Mouse (Mus musculus) heart, postnatal 14 days (tissue): ENCODE results near the gene Cblb. TPM values are rescaled to one million over a fixed set of nuclear protein-coding genes. Genes with fewer than 3 reads are reported as not detected.
A peak's percentile ranks its signal among the peaks of the same experiment; 100 is the strongest.

ENCODE experiments used
- DNase-seq, 2 experiments: peaks; one replicate each; pipeline ENCODE4 v3.0.0; 2021 to 2022
- intact Hi-C: fragments of 180-260 bp; cut with DNase I; formaldehyde crosslinking; loops from one replicate; pipeline ENCODE4 v1.15.1; 2025
- total RNA-seq, 2 experiments: library from RNA; stranded (reverse); gene quantifications; 2 replicates each; pipeline ENCODE4 v1.2.3; 2021

The Cblb gene
- total RNA-seq, 2 experiments from 2014 or later: 17.5 to 17.7 TPM

DNA sequence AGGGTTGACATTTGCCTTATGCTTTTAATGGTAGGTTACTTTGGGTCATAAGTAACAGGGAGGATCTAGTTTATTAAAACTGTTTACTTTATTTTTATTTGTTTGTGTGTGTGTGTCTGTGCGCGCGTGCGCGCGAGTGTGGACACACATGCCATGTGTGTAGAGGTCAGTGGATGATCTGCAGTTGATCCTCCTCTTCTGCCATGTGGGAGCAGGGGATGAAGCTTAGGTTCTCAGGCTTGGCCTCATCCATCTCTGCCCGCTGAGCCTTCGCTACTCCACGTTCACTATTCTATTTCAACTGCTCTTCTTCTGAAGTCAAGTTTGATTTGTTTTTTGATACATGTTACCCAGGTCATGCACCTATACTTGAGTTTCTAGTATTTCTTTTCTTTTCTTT is 73.6 kb downstream of the Cblb start:
- intact Hi-C loops: no loop called here
- no peak for DNase-seq

DNA sequence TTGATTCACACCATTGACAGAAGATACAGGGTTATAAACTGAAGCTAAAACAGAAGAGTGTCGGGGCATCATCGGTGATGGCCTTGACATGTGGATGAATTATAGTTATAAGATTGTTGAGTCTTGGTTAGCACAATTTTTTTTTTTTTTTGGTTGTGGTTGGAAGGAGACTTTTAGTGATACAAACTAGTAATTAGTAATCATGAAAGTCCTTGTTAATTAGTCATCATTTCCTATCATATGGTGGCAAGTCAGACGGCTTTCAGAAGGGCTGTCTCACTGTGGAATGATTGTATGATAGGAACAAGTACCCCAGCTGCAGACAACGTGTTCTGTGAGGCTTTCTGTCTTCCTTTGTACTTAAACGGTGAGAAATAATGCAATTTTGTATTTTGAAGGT is 76.8 kb downstream of the Cblb start:
- DNase-seq: no peak
- intact Hi-C loops: no loop called here

DNA sequence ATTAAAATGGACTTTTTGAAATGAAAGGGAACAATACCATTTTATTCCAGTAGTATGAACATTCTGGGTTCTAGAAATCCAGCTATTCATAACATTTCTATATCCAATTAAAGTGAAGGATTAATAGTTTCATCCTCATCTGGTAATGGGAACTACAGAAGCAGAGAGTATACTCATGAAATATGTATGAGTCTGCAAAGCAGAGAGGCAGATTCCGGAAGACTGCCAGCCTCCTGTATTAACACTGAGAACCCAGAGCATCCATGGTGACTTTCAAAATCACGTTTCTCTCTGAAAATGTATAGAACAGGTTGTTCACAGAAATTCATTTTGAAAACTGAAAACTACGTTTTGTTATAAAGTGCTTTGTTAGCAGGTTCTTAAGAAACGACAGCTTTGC is 83.4 kb downstream of the Cblb start:
- no peak for DNase-seq
- intact Hi-C loops: no loop called here

DNA sequence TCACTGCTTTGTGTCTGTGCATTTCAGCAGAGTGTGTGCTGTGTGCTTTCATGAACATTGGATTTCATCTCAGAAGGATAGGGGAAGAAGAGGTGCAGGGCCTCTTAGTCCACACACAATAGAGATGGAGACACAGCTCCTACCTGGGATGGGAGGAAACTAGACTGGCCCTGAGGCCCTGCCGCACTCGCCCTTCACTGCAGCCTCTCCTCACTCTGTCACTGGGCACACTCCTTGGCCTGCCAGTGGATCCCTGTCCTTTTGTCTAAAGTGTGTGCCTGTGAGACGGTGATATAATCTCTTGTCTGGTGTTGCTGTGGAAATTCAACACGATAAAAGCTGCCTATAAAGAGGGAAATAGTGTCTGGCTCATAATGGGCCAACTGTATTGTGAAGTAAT is 88.0 kb downstream of the Cblb start:
- no peak for DNase-seq
- intact Hi-C loops: no loop called here

DNA sequence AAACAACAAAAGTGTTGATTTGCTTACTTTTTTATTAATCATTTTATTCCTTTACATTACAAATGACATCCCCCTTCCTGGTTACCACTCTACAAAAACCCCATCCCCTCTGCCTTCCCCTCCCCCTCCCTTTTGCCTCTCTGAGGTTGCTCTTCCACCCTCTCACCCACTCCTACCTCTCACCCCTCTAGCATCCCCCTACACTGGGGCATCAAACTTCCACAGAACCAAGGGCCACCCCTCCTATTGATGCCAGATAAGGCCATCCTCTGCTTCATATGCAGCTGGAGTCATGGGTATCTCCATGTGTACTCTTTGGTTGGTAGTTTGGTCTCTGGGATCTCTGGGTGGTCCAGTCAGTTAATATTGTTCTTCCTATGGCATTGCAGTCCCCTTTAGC is 93.9 kb downstream of the Cblb start:
- DNase-seq: no peak
- intact Hi-C loops: no loop called here

DNA sequence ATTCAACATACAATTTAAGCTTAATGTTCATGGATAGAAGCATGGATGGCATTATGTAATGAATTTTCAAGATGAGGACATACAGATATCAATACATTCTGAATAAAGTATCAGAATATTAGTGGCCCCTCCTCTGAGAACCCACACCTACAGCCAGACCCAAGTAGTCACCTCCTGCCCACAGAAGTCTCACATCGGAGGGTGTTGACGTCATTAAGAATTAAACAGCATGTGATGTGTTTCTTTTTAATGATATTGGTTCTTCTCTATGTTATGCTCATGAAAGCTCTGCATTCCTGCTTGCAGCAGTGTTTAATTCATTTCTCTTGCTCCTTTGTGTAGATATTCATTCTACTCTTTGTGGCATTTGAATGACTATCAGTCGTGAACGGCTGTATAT is 94.9 kb downstream of the Cblb start:
- intact Hi-C loops: no loop called here
- DNase-seq: no peak

DNA sequence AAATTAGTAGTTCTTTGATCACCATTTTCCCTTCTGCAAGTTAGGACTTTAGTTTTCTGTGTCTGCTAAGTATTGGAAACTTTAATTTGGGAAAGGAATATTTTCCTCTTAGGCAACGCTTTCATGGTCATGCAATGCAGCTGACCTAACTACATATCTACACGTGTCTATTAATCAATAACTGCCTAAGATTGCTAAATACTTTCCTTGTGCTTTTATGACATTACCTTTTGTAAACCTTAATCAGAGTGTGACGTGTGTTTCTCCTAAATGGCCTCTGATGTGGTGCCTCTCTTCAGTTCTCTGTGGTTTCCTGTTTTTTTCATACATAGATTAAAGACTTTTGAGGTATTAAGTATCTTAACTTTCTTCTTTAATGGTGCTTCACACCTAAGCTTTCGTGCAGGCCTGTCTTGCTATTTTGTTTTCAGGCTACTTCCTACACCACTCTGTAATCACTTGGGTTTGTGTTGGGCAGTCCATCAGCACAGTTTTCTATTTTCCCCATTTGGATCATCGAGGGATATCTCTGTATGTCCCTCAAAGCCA is 98.4 kb downstream of the Cblb start:
- intact Hi-C loops: no loop called here
- DNase-seq: no peak

DNA sequence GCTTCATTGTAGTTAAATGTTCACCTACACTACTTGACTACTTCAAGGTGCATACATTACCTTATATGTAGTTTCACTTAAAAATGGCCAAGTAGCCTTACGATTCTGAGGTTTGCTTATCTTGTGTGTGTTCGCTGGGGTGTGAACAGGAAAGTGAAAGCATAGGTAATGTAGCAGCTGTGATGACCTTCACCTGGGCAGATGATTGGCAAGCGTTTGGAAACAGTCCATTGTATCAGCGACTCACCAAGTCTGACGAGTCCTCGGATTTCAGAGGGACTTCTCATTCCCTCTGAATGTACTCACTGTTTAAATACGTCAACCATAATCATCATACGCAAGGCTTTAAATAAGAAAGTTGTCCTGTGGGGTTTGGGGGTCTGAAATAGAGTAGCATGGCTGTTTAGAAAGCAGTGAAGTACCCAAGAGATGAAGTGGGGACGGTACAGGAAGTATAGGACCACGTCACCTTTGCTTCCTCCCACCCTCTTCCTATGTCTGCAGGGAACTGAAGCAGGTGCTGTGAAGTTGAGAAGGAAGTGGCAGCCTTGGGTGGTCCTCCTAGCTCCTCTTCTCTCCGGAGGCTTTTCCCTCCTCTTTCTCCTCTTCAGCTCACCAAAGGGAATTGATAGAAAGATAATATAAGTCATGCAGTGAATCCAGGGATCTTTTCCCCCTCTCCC is 101.9 kb downstream of the Cblb start:
- intact Hi-C loops: no loop called here
- DNase-seq: no peak

DNA sequence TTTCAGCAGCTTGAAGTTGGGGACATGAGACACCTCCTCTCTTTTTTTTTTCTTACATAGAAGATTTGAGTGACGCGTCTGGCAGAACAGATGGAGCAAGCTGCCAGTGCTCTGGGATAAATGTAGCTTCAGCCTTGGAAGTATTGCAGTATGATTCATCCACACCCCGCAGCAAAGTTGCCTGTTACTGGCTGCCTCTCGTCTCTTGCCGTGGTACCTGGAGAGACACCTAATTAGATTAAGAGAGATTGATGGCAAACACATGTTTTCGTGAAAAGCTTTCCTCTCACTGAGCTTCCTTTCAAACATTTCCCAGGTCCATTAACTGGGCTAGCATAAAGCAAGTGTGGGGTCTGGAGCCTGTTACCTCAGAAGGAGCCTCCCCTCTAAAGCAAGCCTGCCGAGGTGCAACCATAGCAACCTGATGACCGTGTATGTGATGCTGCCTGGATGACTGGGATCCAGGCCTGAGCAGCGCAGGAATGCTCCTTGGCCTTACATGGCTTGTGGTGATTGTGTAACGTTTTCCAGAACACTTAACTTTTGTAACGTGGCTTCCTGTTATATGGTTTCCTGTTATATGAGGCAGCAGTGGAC is 103.7 kb downstream of the Cblb start:
- intact Hi-C loops: no loop called here
- peak; percentile 35 to 48 for DNase-seq

DNA sequence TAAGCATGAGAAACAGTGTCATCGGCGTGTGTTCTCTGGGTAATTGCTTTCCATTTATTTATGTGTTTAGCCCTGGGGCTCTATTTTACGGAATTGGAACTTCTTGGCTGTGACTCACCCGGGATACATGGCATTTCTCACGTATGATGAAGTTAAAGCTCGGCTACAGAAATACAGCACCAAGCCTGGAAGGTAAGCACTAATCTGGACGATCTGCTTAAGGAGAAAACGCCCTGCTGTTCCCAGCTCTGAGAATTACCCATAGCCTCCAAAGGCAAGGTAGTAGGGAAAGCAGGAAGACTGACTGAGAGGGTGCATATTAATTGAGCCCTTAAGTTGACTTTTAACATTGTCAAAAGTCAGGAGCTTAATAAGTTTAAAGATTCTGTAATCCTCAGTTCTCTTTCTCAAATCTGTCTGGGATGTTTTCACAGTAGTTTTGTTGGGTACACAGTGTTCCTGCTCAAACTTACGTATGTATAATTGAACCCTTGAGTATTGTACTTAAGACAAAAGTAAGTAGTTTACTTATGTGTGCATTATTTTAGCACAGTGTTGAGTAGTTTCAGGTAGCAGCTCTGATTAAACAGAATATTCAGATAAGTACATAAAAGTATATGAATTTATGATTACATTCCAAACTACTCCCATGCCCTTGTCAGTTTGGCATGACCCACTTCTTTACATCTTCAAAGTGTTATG is 104.8 kb downstream of the Cblb start:
- no peak for DNase-seq
- intact Hi-C loops: no loop called here

DNA sequence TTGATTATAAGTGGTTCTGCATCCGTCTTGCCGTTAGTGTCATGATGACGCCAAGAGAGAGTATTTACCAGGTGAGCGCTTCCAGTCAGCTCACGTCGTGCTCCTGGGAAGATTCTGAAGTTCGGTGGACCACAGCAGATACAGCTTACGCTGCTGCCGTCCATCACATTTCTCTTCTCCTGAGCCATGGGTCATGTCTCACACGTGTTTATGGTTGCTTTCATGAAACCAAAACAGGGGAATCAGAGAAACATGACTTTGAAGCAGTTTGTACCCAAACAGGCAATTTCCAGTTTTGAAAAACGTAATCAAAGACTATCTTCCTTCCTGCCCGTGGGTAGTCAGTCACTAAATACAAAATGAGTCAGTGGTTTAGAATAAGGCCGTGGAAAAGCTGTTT is 112.1 kb downstream of the Cblb start:
- intact Hi-C loops: no loop called here
- no peak for DNase-seq

DNA sequence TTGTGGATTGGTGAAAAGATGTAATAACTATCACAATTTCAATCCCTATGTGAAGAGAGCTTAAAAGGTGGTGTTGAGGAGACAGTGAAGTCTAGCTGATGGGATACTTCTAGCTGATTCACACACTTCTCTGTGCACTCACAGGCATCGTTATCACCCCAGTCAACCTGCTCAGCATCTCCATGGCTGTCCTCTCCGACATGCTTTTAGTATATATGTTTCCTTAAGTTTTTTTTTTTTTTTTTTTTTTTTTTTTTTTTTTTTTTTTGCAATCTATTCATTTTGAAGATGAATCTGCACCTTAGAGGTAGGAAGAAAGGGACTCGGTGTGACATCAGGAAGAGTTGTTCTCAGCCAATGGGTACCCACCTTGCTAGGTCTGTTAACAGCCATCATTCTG is 112.8 kb downstream of the Cblb start:
- intact Hi-C loops: no loop called here
- no peak for DNase-seq

DNA sequence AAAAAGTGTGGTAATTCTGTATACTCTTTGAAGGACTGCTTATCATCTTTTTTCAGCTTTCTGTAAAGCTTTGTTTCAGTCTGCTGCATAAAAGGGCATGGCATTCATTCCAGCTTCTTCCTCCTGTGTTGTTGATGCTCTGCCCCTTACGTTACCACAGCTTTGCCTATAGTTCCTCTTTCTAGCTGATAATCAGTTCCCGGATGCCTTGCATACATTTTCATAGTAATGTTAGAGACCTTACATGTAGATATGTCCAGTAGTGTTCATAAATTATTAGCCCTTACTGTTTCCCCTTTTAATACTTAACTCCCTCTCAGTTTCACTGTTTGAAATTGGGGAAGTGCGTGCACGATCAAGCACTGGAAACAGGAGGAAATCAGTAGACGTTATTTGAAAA is 113.8 kb downstream of the Cblb start:
- intact Hi-C loops: no loop called here
- no peak for DNase-seq

DNA sequence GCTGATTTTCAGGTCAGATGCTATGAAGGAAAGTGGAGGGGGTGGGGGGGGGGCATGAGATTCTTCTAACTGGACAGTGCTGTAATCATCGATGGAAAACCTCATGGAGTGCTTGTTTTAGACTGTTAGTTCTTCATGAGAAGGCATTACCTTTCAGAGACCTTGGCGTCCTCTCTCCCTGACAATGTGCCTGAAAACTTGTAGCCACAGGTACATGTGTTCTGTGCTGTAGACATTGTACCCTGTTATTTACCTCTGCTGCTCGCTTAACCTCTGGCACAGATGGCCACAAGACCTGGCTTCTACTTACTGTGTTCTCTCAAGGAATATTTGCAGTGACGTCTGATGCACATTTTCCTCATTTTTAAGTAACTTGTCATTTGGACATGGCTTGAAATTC is 114.5 kb downstream of the Cblb start:
- intact Hi-C loops: no loop called here
- no peak for DNase-seq

DNA sequence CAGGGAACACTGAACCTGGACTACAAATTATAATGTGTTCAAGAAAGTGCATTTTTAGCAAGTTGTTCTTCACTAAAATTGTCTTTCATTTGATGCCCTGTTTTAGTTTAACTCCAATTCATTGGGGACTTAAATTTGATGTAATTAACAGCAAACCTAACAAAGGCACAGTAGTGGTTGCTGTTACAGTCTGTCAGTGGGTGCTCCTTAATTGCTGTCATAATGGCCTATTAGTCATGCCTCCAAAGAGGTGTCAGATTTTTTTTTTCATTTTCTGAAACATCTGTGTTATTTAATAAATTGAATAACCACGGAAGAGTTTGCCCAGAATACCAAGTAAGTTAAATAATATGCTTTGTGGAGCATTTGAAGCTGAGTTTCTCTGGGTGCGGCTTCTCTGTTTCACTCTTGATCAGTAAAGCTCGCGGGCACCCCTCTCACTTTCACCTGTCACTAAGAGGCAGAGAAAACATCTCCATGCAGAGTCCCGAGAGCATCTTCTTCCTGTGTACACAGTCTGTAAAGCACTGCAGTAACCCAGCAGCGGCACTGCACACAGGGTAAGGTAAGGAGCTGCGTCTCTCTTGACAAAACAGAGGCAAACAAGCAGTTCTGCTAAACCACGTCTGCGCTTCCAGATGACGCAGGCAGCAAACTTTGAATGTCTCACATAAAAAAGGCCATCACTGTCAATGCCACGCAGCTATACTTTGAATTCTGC is 116.1 kb downstream of the Cblb start:
- no peak for DNase-seq
- intact Hi-C loops: no loop called here

DNA sequence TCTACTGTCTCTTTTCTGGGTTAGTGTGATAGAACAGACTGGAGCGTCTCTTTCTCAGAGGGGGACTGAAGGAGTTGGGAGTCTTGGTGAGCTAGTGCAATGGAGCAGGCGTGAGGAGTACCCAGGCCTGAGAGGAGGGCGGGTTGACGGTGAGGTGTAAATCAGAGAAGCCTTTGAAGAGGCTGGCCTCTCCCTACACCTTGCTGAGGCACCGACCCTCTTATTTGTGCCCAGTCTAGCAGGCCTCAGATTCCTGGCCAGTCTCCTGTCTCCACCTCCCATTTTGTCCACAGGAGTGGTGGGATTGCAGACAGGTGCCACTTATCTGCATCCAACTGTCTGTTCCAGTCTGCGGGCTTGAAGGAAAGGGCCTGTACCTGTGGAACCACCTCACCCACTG is 117.0 kb downstream of the Cblb start:
- no peak for DNase-seq
- intact Hi-C loops: no loop called here

DNA sequence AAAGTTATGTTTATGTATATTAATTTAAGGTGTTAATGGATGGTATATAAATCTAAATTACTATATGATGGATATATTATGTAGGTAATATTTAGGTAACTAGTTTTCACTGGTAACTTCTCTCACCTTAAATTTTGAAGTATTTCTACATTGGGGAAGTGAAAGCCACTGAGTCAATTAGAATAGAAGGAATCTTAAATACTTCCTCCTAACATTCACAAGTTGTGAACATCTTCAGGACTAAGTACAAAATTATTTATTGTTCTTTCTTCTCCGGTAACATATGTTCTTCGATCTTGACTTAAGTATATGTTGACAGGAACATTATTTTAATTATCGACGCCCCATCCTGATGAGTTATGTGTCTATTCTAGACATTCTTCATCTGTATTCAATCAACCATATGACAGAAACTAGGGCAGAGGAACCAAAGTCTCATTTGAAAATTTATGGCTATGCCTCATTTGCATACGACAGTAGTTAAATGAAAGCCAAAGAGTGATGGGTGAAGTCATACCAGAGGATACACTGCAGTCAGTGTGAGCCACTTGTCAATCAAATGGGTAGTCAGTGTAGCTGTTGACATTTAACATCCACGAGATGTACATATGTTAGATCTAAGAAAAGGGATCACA is 118.2 kb downstream of the Cblb start:
- DNase-seq: no peak
- intact Hi-C loops: no loop called here

DNA sequence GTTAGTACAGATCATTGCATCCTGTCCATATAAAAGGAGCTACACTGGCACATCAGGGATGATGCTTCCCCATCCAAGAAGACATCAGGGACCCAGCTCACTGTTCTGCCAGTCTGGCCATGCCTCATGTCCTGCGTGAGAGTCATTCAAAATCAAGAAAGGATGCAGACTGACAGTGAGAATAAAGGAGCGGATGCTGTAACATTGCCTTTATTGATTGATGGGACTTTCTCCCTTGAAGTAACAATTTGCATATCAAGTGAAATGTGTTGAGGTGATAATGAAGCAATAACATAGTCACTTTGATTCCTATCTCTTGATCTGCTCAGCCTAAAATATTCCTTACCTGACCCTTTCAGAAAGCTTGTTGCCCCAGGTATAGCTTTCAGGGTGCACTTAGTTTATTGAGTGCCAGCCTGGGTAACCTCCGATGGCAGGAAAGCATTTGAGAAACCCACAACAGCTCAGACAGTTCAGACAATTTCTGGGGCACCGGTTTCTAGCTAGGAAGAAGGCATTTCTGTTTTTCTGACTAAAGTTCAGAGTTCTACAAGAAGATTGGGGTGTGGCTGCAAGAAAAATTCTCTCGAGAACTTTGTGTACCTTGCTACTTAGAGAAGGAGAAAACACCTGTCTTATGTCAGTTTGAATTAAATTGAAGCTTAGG is 124.1 kb downstream of the Cblb start:
- intact Hi-C loops: no loop called here
- no peak for DNase-seq

DNA sequence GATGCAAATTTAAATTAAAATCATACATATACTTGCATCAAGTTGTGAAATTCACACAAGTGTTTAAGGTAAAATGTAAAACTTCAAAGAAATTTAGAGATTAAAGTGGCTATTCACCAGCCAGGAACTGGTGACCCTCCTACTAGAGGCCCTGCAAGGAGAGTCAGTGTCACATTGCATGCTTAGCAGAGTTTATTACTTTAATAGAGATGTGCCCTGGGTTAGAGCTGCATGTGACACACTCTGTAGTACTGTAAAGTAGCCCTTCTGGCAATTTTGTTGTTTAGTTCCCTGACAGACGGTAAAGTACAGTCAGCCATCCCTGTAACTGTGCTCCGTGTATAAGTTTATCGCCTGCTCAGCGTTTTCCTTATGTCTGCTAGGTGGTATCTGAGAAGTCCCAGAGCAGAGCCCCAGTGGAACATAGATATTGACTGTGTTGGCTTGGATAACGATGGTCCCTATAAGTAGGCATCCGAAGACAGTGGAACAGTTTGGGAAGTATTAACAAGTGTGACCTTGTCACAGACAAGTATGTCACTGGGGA is 129.0 kb downstream of the Cblb start:
- no peak for DNase-seq
- intact Hi-C loops: no loop called here

DNA sequence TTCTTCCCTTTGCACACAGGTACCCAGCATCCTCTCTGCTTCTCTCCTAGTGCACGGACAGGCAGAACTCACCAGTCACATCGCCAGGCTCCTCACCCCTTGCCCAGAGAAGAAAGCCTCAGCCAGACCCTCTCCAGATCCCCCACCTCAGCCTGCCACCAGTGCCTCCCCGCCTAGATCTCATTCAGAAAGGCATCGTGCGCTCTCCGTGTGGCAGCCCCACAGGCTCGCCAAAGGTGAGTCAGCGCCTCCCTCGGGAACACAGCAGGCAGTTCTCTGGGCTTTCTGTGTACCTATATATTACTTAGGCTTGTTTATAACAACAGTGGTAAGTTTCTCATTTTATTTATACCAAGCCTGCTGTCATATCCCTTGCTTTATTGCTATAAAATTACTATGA is 133.2 kb downstream of the Cblb start:
- no peak for DNase-seq
- intact Hi-C loops: no loop called here
